Mouse (Mus musculus) layer of hippocampus, postnatal 36 days (tissue): ENCODE measurements around the gene Foxe1. TPM values are rescaled to one million over a fixed set of nuclear protein-coding genes. Genes with fewer than 3 reads are reported as not detected.

Experiments used
- DNase-seq, 2 experiments: peaks; one replicate each; pipeline ENCODE4 v3.0.0; 2022
- total RNA-seq, 2 experiments: library from RNA; stranded (reverse); gene quantifications; 2 replicates each; pipeline ENCODE4 v1.2.3; 2021

Gene Foxe1
- total RNA-seq: not detected

DNA sequence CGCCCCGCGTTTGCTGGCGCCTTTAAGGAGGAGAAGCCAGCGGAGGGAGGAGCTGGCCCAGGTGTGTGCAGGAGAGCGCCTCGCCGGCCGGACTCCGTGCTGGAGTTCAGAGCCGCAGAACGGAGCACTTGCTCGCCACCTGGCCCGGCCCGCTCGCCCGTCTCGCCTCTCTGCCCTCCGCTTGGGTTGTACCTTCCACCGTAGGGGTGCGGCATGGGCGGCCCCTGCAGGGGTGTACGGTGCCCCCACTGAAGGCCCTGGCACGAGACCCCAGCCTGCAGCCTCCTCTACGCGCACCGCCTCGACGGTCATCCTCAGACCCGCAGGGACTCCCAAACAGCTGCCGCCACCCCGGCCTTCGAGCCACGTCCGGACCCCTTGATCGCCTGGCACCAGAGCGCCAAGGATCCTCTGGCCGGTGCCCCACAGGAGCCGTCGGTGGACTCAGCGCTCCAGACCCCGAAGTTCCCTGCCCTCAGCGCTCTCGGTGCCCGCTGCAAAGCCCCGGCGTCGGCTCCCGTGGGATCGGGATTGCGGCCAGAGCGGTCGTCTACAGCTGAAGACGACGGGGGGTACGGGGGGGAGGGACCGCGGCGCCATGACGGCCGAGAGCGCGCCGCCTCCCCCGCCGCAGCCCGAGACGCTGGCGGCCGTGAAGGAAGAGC lies at the start of gene Foxe1:
Gene Foxe1, plus strand, starts transcription at position 14 of the 665 bp plus-strand sequence.
- DNase-seq: no peak

DNA sequence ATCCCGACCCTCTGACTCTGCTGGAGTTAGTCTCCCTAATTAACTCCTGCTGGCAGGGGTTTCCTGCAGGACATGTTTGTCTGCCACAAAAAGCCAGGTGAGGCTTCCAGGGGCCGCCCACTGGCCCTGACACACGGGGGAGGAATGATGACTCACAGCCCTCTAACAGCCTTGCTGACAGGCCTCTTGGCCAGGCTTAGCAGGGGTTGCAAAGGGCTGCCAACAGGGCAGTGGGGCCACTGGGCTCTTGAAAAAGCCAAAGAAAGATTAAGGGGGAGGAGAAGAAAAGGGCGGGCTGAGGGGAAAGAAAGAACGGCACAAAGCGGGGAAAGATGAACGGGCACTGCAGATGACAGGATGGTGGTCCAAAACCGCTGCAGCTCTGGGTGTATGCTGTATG lies 39.3 kb upstream of the Foxe1 start:
- DNase-seq: peak in 1 of 2 experiments; percentile 14

DNA sequence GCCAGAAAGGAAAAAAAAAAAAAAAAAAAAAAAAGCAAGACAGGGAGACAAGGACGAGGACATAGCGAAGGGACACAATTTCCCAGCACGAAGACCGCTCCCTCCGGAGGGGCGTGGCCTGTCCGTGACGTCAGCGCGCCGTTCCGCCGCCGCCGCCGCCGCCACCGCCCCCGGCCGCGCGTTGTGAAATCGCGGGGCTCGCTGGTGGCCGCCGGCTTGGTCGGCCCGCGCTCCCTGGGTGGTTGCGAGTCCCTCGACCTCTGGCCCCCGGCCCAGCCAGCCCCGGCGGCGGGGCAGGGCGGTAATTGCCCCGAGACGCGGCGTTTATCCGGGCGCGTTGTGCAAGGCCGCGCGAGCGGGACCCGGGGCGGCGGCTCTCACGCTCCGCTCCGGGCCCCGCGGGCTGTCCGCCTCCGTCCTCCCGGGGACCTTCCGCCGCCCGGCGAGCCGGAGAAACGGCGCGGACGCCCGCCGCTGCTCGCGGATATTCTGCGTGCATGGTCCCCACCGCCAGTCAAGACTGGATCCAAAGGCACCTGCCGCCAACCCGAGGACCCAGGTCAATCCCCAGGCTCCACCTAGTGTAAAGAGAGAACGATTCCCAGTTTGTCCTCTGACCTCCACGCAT lies 38.5 kb upstream of the Foxe1 start:
- DNase-seq: peak; percentile 83 to 84

DNA sequence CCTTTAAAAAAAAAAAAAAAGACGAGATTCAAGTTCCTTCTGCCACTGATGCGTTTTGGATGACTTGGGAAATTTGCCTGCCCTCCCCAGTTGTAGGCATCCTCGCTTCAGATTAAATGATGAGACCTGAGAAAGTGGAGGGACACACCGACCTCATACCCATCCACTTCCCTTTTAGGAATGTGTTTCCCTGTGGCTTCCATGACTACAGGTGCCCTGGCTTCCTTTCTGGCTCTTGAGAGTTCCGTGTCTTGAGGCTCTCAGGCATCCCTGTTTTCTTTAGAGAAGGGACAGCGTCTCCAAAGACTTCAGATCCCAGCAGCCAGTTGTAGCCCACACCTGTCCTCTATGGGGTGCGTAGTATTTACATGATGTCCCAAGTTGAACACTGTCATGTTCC lies 38.0 kb upstream of the Foxe1 start:
- DNase-seq: no peak

DNA sequence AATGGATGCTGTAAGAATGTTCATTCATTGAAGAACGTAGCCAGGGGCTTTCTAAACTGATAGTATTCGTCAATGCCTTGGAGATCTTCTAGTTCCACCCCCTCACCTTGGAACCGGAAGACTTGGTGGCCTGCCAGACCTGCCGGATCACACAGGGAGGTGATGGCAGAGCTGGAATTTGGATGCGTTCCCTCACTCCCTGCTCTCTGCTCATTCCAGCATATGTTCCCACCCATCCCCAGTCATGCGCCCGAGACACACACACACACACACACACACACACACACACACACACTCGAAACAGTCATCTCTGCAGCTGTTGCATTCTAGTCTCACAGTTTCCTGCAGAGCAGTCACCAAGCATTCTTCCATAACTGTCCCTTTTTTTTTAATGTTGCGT lies 36.1 kb upstream of the Foxe1 start:
- DNase-seq: peak; percentile 25 to 37

DNA sequence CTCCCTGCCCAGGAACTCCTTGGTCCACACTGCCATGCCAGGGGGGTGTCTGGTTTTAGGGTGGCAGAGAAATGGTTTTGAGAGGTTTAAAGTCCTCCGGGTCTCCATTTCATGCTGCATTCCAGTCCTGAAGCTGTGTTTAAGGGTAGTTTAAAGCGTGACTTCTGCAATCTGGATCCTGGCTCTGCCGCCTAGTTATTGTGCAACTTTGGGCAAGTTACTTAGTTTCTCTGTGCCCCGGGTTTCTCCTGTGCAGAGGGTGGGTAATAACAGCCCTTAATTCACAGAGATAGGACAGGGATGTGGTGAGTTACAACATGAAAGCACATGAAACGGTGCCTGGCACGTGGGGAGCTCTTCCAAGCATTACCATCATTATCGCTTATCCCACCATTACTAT lies 35.5 kb upstream of the Foxe1 start:
- no peak for DNase-seq

DNA sequence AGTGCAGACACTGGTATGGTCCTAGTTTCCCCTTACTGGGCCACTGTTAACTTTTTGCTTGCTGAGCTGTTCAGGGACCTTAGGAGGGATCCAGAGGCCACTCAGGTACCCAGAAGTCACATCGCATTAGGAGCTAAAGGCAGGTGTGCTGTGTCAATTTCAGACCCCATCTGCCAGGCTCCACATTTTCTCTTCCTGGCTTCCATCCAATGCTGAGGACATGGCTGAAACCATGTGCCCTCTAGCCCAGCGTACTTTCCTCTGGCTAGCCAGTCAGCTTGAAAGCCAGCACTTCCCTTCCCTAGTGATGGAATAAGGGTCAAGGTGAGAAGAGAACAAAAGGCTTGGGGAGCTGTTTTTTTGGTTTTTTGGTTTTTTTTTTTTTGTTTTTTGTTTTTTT lies 31.8 kb upstream of the Foxe1 start:
- DNase-seq: no peak

DNA sequence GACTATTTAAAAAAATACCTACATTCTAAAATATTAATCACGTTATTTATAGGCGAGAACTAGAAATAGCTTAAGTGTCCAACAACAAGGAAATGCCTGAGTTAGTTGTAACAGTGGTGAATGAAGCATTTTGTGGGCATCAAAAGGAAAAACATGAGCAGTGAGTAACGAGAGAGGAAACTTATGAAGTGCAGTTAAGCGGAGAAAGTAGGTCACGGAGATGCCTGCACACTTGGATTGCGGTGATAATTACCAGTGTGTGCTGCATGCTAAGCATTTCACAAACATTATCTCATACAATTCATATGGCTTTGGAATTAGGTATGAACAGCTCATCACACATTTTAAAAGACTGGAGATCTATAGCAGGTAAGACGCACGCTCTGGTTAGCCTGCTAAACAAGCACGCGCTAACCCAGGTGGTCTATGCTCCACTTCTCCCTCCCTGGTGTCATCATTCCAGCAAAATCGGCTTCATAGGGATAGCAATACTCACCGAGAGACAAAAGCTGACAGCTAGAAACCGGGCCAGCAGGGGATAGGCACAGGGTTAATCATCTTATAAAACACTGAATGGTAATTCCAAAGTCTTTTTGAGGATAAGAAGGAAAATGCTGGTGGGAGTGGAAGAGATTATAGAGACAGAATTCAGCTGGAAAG lies 21.5 kb upstream of the Foxe1 start:
- no peak for DNase-seq

DNA sequence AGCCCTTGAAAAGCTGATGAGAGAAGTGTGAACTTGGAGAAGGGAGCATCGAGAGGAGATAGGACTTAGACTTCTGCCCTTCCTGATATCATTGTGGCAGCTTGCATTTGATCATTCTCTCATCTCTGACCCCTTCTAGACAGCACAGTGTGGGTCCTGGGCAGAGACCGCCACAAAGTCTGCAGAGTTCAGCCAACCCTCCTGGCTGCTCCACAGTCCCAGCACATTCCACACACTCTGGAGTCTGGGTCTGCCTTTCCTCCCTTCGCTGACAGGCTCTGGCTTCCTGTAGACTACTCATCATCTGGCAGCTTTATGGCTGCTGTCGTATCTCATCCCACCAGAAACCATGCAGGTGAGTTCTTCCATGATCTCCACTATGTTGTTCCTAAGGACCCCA lies 20.7 kb upstream of the Foxe1 start:
- no peak for DNase-seq

DNA sequence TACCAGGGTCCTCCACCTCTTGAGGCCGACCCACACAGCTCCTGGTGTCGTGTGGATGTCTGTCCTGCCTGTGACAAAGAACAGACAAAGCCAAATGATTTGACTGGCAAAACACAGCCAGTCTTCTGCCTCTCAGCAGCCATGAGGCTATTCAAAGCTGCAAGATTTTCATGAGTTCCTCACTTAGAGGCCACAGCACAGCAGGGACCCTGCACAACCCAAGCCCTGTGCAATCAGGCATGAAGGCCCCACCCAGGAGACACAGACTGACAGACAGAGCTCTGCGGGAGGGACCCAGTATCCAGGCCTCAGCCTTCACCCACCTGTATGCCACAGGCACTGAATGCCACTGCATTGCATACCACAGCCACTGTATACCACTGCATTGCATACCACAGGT lies 14.5 kb upstream of the Foxe1 start:
- no peak for DNase-seq

DNA sequence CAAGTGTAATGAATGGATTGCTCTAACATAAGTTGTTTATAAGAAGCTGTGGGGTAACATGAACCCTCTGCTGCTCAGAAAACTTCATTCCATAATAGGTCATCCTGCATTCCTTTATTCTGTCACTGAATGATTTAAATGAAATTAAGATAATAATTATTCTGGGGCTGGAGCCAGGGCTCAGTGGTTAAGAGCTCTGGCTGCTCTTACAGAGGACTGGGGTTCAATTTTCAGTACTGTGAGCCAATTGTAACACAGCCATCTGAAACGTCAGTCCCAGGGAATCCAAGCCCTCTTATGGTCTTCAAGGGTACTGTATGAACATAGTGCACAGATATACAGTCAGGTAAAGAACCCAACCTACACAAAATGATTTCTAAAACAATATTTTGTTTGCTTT lies 7.6 kb upstream of the Foxe1 start:
- DNase-seq: no peak

DNA sequence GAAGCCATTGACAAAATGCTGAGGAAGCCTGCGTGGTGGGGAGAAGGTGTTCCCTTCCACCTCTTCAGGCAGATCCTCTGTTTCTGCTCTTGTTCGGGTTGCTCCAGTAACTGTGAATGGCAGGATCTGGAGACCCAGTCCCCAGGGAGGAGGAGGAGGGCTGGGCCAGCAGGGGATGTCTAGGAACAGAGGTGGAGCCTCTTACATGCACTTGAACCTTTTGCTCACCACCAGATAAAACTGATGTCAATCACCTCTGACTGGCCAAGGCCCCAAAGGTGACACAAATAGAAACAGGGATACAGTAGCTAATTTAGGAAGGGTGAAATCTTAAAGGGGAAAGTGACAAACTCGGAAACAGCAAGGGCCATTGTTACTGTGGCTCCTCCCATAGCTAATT lies 5.4 kb upstream of the Foxe1 start:
- no peak for DNase-seq

DNA sequence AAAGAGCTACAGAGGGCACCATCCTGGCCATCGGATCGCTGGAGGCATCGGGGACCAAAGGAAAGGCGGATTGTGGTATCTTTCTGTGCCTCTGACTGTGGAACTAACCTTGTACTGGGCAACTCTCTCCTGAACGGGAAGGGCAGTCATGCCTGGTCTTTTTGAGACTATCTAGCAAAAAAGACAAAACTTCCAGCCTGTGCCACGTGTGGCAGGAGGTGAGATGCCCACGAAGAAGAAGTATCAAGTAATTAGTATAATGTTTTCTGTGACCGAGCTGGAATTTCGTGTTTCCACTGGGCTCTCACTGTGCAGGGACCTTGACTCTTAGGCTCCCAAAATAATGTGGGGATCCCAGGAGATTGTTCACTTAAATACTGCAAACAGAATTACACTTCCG lies 4.4 kb upstream of the Foxe1 start:
- no peak for DNase-seq

DNA sequence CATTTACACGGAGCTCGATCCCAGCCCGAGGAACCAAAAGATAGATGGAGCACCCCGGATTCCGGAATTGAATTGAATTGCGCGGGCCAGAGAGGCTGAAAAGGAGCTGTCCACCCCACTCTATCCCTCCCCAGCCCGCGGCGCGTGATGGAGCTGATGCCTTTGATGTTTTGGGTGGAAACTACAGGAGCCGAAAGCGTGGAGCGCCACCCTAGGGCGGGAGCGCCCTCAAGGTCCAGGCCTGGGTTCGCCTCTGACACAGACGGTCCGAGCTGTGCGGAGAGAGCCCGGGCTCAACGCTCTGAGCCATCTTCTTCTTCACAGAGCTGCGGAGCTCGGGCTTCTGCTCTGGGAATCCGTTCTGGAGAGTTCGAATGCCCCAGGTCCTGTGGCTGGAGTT lies 3.8 kb upstream of the Foxe1 start:
- no peak for DNase-seq

DNA sequence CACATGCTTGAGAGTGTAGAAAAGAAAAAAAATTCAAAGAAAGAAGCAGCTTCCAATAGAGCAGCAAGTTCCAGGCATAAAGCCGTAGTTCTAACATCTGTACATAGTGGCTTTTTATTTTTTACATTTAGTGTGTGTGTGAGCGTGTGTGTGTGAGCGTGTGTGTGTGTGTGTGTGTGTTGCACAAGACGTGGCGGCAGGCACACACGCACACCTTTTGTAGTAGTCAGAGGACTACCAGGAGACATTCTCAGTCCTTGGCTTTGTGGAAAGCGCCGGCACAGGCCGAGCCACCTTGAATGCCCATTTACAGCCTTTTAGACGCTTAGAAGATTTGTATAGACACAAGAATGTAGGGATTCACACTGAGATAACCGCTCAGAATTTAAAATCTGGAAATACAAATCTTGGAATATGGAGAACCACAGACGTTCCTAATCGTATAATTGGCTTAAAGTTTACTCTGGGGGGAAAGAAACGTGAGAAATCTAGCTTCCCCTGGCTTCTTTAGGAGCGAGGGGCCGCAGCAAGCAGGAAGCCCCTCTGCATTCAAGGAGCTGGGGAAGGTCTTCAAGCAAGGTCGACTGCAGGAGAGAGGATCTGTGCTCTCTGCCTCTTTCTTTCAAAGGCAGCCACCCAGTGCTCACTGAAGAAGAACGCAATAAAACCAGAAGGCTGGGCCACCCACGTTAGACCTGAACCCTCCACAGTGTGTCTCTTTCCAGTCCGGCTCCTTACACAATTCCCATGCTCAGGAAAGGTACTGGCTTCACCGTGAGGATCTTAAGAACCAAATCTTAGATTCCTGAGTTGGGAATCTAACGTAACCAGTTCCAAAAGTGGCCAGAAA lies 1.4 kb upstream of the Foxe1 start:
- DNase-seq: no peak

DNA sequence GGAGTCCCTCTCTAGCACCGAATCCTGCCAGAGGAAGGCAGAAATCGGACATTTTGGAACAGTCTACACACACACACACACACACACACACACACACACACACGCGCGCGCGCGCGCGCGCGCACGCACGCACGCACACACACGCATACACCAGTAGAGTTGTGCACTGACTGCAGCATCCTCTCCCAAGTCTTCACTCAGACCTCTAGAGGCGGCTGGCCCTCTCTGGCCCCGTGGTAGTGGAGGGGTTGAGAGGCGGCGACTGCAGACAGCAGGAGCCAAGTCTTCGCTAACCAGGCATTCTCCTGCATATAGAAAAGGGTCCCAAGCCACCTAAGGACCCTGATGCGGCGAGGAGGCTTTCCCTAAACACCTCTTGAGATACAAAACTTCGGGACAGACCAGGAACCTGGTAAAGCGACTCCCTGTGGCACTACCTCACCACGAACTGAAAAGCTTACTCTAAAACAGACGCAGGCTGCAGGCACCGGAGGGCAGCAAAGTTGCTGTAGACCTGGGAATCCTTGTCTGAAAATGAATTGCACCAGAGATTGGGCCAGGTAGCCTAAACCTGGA lies 610 bp upstream of the Foxe1 start:
- DNase-seq: no peak

DNA sequence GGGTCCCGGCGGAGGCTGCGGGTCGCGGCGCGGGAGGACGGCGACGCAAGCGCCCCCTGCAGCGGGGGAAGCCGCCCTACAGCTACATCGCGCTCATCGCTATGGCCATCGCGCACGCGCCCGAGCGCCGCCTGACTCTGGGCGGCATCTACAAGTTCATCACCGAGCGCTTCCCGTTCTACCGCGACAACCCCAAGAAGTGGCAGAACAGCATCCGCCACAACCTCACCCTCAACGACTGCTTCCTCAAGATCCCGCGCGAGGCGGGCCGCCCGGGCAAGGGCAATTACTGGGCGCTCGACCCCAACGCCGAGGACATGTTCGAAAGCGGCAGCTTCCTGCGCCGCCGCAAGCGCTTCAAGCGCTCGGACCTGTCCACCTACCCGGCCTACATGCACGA lies 879 bp downstream of the Foxe1 start:
- no peak for DNase-seq

DNA sequence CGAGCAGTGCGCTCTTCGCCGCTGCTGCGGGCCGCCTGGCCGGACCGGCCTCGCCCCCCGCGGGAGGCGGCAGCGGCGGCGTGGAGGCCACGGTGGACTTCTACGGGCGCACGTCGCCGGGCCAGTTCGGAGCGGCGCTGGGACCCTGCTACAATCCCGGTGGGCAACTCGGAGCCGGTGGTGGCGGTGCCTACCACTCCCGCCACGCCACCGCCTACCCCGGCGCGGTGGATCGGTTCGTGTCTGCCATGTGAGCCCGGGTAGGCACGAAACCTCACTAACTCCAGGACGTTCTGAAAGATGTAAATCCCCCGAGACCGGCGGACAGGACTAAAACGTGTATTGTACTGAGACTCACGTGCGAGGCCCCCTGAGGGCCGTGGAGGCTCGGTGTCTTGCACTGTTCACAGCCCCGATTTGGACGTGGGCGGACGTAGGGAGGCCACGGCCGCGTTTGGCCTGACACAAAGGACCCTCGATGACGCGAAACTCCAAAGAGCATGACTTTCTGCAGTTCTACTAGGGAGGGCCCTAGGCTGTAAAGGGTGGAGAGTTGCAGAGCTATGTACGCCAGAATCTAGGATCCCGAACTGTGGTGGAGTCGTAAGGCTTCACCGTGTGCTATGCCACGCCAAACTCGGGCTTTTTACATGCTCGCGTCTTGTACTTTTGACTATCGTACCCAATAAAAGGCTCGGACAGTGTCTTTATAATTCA lies 1.8 kb downstream of the Foxe1 start:
- no peak for DNase-seq

DNA sequence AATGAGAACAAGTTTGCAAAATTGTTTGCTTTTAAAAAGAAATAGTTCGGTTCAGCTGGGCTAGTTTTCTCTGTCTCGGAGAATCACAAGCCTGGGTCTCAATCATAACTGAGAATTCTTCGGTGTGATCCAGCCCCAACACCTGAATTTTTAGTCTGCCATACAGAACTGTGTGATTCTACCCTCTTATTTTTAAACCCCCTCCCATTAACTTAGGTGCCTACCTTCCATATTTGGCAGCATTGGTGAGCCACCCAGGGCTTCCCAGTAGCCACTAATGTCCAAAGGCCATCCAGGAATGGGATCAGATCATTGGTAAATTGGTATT lies 2.3 kb downstream of the Foxe1 start:
- no peak for DNase-seq

DNA sequence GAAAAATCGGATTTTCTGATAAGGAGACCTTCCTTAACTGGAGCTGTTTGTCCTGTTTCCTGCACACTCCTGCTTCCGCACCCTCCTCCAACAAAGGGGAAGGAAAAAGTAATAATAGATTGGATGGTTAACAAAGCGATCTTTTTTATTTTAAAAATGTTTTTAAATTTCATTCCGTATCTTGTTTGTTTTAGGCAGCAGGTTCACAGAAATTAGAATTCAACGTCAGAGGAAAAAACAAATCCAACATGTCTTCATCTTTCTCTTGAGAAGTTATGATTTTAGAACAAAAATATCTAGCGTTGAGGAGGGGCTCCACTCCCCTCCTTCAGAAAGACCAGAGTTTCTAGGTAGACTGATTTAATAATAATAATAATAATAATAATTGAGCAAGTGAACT lies 2.8 kb downstream of the Foxe1 start:
- no peak for DNase-seq

DNA sequence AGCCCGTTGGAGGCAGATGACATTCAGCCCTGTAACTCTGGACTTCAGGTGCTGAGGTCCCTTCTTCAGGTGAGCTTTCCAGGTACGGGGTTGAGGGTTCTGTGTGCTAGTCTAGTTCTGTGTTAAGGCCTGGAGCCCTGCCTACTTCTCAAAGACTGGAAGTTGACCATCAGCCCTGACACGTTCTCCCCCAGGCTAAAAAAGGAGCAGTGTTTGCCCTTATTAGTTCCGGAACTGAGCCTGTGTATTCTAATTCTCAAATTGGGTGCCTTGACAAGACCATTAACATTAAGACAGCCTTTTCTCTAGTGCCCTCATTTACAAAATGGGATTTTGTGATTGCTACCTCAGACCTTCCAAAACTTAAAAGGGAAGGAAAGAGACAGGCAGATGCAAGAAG lies 3.7 kb downstream of the Foxe1 start:
- DNase-seq: no peak
